In the genomic region with DNA sequence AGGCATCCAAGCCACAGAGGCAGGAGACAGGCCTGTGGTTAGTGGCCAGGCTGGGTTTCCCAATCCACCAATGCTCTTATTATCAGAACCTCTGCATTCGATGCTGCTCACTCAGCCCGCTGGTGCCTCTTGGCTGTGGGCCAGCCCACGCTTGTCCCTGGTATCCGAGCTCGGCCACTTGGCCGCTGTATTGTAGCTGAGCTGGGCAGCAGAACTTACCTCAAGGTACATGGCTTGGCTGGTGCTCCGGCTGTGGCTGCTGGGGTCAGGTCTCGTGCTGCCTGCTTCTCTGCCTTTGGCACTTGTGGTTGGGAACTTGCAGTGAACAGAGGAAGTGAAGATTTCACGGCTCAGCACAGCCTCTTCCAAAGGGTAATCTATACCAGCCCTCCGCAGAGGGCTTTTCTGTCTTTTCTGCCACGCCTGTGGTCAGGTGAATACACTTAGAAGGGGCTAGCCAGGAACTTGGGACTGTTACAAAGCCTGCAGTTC, we compare ENCODE assay signal across 10 mouse cellular contexts. TPM values are rescaled to one million over a fixed set of nuclear protein-coding genes. Genes with fewer than 3 reads are reported as not detected.
A peak's percentile ranks its signal among the peaks of the same experiment; 100 is the strongest.
DNase-seq lines count a peak whose midpoint lies in the region; ATAC-seq and TF ChIP-seq lines count a peak whose summit lies in the region.
"Had no signal": no experiment of that assay in that cellular context is flagged by ENCODE, and none has a peak within 500 bp of the region (broad histone marks: within the 10 kb centered on the region; RNA-seq: fewer than 3 reads in every experiment).

A gene (minus strand): TSS at position 442 of the 492 bp plus-strand sequence.

- no peak for TF ChIP-seq POLR2A in brain, embryonic 14.5 days (IDR thresholded peaks at IDR 0.05; ENCODE audit: borderline replicate concordance, extremely low read depth, insufficient read depth, insufficient read length, poor library complexity, severe bottlenecking)

- no peak for ATAC-seq in neural tube, embryonic 15.5 days (ENCODE audit: low FRiP score)
- ATAC-seq in erythroid progenitor cell, adult 5-6 weeks (replicated peaks; ENCODE audit: low FRiP score, poor library complexity, severe bottlenecking), result no peak

- no peak for TF ChIP-seq CTCF in brain, embryonic 14.5 days (IDR thresholded peaks at IDR 0.05; ENCODE audit: borderline replicate concordance, extremely low read depth, insufficient read depth, insufficient read length)

- H3K9ac ChIP-seq in neural tube, embryonic 15.5 days (replicated peaks), result no peak within 1 kb of the TSS
- H3K9ac ChIP-seq: embryonic facial prominence, embryonic 12.5 days; limb, embryonic 15.5 days had no signal

- H3K27me3 ChIP-seq in neural tube, embryonic 15.5 days (replicated peaks), result peaks cover 10% of the 10 kb centered on the region; the same call in 1 of the 2 replicates

- H3K4me2 ChIP-seq in neural tube, embryonic 15.5 days, result no peak within 1 kb of the TSS
- H3K4me2 ChIP-seq: embryonic facial prominence, embryonic 12.5 days; limb, embryonic 15.5 days had no signal

- no peaks in the 10 kb centered on the region for H3K4me1 ChIP-seq in neural tube, embryonic 15.5 days
- H3K4me1 ChIP-seq: embryonic facial prominence, embryonic 12.5 days; limb, embryonic 15.5 days had no signal

- intact Hi-C loops in heart, postnatal 36 days (cut with DNase I), result no loop called here

- WGBS in neural tube, embryonic 15.5 days, result 69% methylated on average over 11 of the region's 11 CpGs

- no peaks in the 10 kb centered on the region for H3K36me3 ChIP-seq in neural tube, embryonic 15.5 days
- H3K36me3 ChIP-seq: embryonic facial prominence, embryonic 12.5 days; limb, embryonic 15.5 days had no signal

- peak; percentile 4 for DNase-seq in urinary bladder, postnatal 14 days (ENCODE audit: low spot score)
- DNase-seq in urinary bladder, postnatal 36 days (ENCODE audit: low spot score in 2 of 2), result no peak
- DNase-seq in brain, embryonic 14.5 days (ENCODE audit: low read depth), result peak; percentile 24
- peak; percentile 29 to 36 for DNase-seq in heart, postnatal 36 days
- peak; percentile 17 to 57 for DNase-seq in lung, postnatal 4 days
- DNase-seq in right cerebral cortex, postnatal 25 days, result no peak

- no peak within 1 kb of the TSS for H3K4me3 ChIP-seq in neural tube, embryonic 15.5 days (replicated peaks)
- H3K4me3 ChIP-seq: embryonic facial prominence, embryonic 12.5 days; limb, embryonic 15.5 days had no signal

- H3K27ac ChIP-seq in neural tube, embryonic 15.5 days (replicated peaks), result no peak within 1 kb of the TSS
- H3K27ac ChIP-seq: embryonic facial prominence, embryonic 12.5 days; limb, embryonic 15.5 days had no signal

- H3K9me3 ChIP-seq in neural tube, embryonic 15.5 days (replicated peaks), result no peaks in the 10 kb centered on the region
- H3K9me3 ChIP-seq: embryonic facial prominence, embryonic 12.5 days; limb, embryonic 15.5 days had no signal

RNA-seq across cellular contexts. Expression of the gene that starts here (rescaled TPM):
- polyA plus RNA-seq in brain, embryonic 14.5 days (2012; rRNA removed), result 0.09 and 0.14 TPM in 2 replicates
- total RNA-seq in heart, postnatal 36 days (2021), result under 1 TPM in 1 of 2 experiments, not detected in 1; 0.24 TPM
- polyA plus RNA-seq in neural tube, embryonic 15.5 days (2015; fragmentation: Nextera tagmentation; extraction: Ambion mirVana), result 0.40 and 0.95 TPM in 2 replicates
- 0.84 TPM in 1 of 2 replicates, not detected in the other for total RNA-seq in erythroid progenitor cell, adult 5-6 weeks (2015; ENCODE audit: low replicate concordance)
- 0.39 TPM in 1 of 2 replicates, not detected in the other for total RNA-seq in erythroid progenitor cell, adult 5-6 weeks (2017; ENCODE audit: low replicate concordance)
- polyA plus RNA-seq: embryonic facial prominence, embryonic 12.5 days had no signal

Comparison
In these comparisons a context has a peak if more than half of its experiments do, and no peak if none do; other contexts are left out.
1. DNase-seq: peak in urinary bladder, postnatal 14 days (single experiment) and lung, postnatal 4 days (2 of 2); none in urinary bladder, postnatal 36 days (0 of 2) and right cerebral cortex, postnatal 25 days (single experiment).
2. Peak in DNase-seq in brain, embryonic 14.5 days; RNA of the gene not detected or under 1 TPM.
3. Peak in DNase-seq in heart, postnatal 36 days; RNA of the gene not detected or under 1 TPM.